Mouse (Mus musculus) MEL (cell line): ENCODE data around the gene Zmynd10.

Experiments used
- CTCF ChIP-seq, 3 experiments: IDR thresholded peaks in 2 of 3; conservative IDR thresholded peaks in 1 of 3; 2 replicates each; pipeline ENCODE4 v1.5.1; 2011 to 2012; ENCODE audit warnings: low read length in 3 of 3, low read depth in 2 of 3, mild to moderate bottlenecking in 2 of 3, improper control_type of control experiment in 1 of 3, inconsistent platforms in 1 of 3, mixed read lengths in 1 of 3, moderate library complexity in 1 of 3; ENCODE audit not compliant: control insufficient read depth in 1 of 3, insufficient read depth in 1 of 3, poor library complexity in 1 of 3, severe bottlenecking in 1 of 3
- E2F4 ChIP-seq: IDR thresholded peaks from 2 replicates; pipeline ENCODE4 v1.6.1; 2011; ENCODE audit warnings: low read depth, low read length, improper control_type of control experiment, borderline replicate concordance
- GABPA ChIP-seq: IDR thresholded peaks from 2 replicates; pipeline ENCODE4 v1.6.1; 2012; ENCODE audit warnings: low read depth, mild to moderate bottlenecking, inconsistent platforms, low read length, improper control_type of control experiment, moderate library complexity
- JUND ChIP-seq: IDR thresholded peaks from 2 replicates; pipeline ENCODE4 v1.6.1; 2011; ENCODE audit warnings: low read depth, mild to moderate bottlenecking, improper control_type of control experiment, low read length
- MAX ChIP-seq: IDR thresholded peaks from 2 replicates; pipeline ENCODE4 v1.6.1; 2011; ENCODE audit warnings: low read length, improper control_type of control experiment
- MYB ChIP-seq: IDR thresholded peaks from 2 replicates; pipeline ENCODE4 v1.6.1; 2011; ENCODE audit warnings: mild to moderate bottlenecking, low read depth, low read length, improper control_type of control experiment
- POLR2A ChIP-seq, 2 experiments: IDR thresholded peaks; 2 replicates each; pipeline ENCODE4 v1.6.1; 2011 to 2012; ENCODE audit warnings: low read length in 2 of 2, mild to moderate bottlenecking in 2 of 2, control low read depth in 1 of 2, improper control_type of control experiment in 1 of 2, low read depth in 1 of 2, moderate library complexity in 1 of 2; ENCODE audit not compliant: control insufficient read depth in 1 of 2, insufficient read depth in 1 of 2, poor library complexity in 1 of 2
- TBP ChIP-seq: IDR thresholded peaks from 2 replicates; pipeline ENCODE4 v1.8.0; 2011; ENCODE audit warnings: low read depth, low read length, improper control_type of control experiment
- USF1 ChIP-seq: IDR thresholded peaks from 2 replicates; pipeline ENCODE4 v1.6.1; 2014; ENCODE audit warnings: low read depth, mild to moderate bottlenecking, inconsistent platforms, low read length, improper control_type of control experiment, moderate library complexity
- ZNF384 ChIP-seq: IDR thresholded peaks from 2 replicates; pipeline ENCODE4 v1.6.1; 2012; ENCODE audit warnings: low read depth, mild to moderate bottlenecking, inconsistent platforms, low read length, improper control_type of control experiment

GRCm38 (mm10) chr9:107514303-107514955 is 32.7 kb upstream of the Zmynd10 start:
- TF ChIP-seq POLR2A (IDR thresholded peaks at IDR 0.05; ENCODE audit: control insufficient read depth in 1 of 2, insufficient read depth in 1 of 2, low read depth in 1 of 2, low read length in 2 of 2, poor library complexity in 1 of 2): no peak
- TF ChIP-seq CTCF (IDR thresholded peaks at IDR 0.05 in 2 of 3, conservative IDR thresholded peaks at IDR 0.05 in 1 of 3; ENCODE audit: control insufficient read depth in 1 of 3, insufficient read depth in 1 of 3, low read depth in 2 of 3, low read length in 3 of 3, poor library complexity in 1 of 3, severe bottlenecking in 1 of 3): peak; percentile 98 to 99 (median 99)
- no peak for TF ChIP-seq MYB
- TF ChIP-seq MAX: no peak
- no peak for TF ChIP-seq ZNF384
- no peak for TF ChIP-seq E2F4
- no peak for TF ChIP-seq TBP
- no peak for TF ChIP-seq GABPA
- TF ChIP-seq USF1: no peak
- no peak for TF ChIP-seq JUND
